Mouse (Mus musculus): ENCODE data around the gene Gm3404. TPM values are rescaled to one million over a fixed set of nuclear protein-coding genes. Genes with fewer than 3 reads are reported as not detected.
"Not testable (repeated sequence)": the region's sequence is repeated elsewhere in the genome, so short reads cannot be mapped to it uniquely, and the experiment has no call there.

Gene Gm3404
- not detected in 2 replicates for polyA plus RNA-seq (2014; fragmentation: Nextera tagmentation; extraction: Ambion mirVana)

DNA sequence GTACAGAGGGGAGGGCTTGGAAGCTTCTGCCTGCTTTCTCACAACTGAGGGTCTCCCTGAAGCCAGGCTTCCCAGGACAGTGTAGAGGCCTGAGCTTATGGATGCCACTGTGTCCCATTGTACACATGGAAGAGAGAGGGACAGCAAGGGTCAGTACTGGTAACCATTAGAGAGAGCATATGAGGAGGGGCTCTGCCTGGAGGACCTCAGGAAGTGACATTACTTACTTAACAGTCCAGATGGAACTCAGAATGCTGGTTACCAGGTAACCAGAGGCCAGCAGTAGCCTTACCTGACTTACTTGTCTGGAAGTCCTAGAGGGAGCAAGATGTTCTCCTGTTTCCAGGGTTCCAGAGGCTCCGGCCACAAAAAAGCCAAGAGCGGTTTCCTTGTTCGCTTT lies at the start of gene Gm3404:
Gene Gm3404 (plus strand): TSS at position 301 of the 400 bp plus-strand sequence.
- H3K9ac ChIP-seq (ENCODE audit: low read length); H3K4me2 ChIP-seq (ENCODE audit: low read length); DNase-seq (ENCODE audit: low spot score); H3K4me1 ChIP-seq (ENCODE audit: control insufficient read depth, insufficient read depth, low read length); ATAC-seq; H3K9me3 ChIP-seq (replicated peaks; ENCODE audit: control insufficient read depth, low read length); H3K27me3 ChIP-seq (replicated peaks; ENCODE audit: control insufficient read depth, insufficient read depth, low read length); H3K4me3 ChIP-seq (ENCODE audit: low read depth, low read length); H3K36me3 ChIP-seq (ENCODE audit: control insufficient read depth, insufficient read depth, low read length); H3K27ac ChIP-seq (ENCODE audit: low read depth, low read length): not testable (repeated sequence)
- no CpG with 5 or more reads among the region's 3 CpGs for WGBS

DNA sequence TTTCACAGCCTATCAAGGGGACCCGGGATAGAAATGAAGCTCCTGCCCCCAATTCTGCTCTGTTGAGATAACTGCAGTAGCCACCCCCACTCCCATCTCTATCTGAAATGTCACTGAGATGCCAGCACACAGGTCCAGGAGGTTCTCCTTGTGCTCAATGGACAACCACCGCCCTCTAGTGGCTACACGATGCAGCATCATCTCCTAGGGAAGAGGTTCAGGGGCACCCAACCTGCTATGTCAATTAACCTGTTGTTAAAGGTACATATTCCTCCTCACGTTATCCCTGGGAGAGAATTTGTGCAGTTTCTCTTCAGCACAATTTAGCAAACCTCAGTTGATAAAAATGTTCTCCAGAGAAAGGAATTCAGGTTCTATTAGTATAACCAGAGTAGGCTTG lies 46.0 kb upstream of the Gm3404 start:
- not testable (repeated sequence) for ATAC-seq; DNase-seq (ENCODE audit: low spot score)
- WGBS = 14% methylated on average over 4 of the region's 4 CpGs

DNA sequence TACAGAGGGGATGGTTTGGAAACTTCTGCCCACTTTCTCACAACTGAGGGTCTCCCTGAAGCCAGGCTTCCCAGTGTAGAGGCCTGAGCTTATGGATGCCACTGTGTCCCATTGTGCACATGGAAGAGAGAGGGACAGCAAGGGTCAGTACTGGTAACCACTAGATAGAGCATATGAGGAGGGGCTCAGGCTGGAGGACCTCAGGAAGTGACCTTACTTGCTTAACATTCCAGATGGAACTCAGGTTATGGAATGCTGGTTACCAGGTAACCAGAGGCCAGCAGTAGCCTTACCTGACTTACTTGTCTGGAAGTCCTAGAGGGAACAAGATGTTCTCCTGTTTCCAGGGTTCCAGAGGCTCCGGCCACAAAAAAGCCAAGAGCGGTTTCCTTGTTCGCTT lies 43.9 kb upstream of the Gm3404 start, which contains the start of gene Gm6408:
Gene Gm6408 (plus strand): TSS at position 301 of the 400 bp plus-strand sequence.
- H3K4me3 ChIP-seq (ENCODE audit: low read depth, low read length); H3K4me1 ChIP-seq (ENCODE audit: control insufficient read depth, insufficient read depth, low read length); ATAC-seq; H3K9ac ChIP-seq (ENCODE audit: low read length); H3K36me3 ChIP-seq (ENCODE audit: control insufficient read depth, insufficient read depth, low read length); H3K9me3 ChIP-seq (replicated peaks; ENCODE audit: control insufficient read depth, low read length); H3K27ac ChIP-seq (ENCODE audit: low read depth, low read length); H3K4me2 ChIP-seq (ENCODE audit: low read length); DNase-seq (ENCODE audit: low spot score); H3K27me3 ChIP-seq (replicated peaks; ENCODE audit: control insufficient read depth, insufficient read depth, low read length): not testable (repeated sequence)
- WGBS = no CpG with 5 or more reads among the region's 3 CpGs

More for the DNA sequence above, 46.0 kb upstream of the Gm3404 start:
- not testable (repeated sequence) for H3K9ac ChIP-seq (ENCODE audit: low read length); H3K4me3 ChIP-seq (ENCODE audit: low read depth, low read length); H3K4me1 ChIP-seq (ENCODE audit: control insufficient read depth, insufficient read depth, low read length); H3K27me3 ChIP-seq (replicated peaks; ENCODE audit: control insufficient read depth, insufficient read depth, low read length); H3K27ac ChIP-seq (ENCODE audit: low read depth, low read length); H3K9me3 ChIP-seq (replicated peaks; ENCODE audit: control insufficient read depth, low read length); H3K4me2 ChIP-seq (ENCODE audit: low read length); H3K36me3 ChIP-seq (ENCODE audit: control insufficient read depth, insufficient read depth, low read length)

DNA sequence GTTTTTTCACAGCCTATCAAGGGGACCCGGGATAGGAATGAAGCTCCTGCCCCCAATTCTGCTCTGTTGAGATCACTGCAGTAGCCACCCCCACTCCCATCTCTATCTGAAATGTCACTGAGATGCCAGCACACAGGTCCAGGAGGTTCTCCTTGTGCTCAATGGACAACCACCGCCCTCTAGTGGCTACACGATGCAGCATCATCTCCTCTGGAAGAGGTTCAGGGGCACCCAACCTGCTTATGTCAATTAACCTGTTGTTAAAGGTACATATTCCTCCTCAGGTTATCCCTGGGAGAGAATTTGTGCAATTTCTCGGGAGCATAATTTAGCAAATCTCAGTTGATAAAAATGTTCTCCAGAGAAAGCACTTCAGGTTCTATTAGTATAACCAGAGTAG lies 36.6 kb upstream of the Gm3404 start:
- H3K27me3 ChIP-seq (replicated peaks; ENCODE audit: control insufficient read depth, insufficient read depth, low read length); H3K4me3 ChIP-seq (ENCODE audit: low read depth, low read length); ATAC-seq; H3K4me2 ChIP-seq (ENCODE audit: low read length); H3K9ac ChIP-seq (ENCODE audit: low read length); H3K4me1 ChIP-seq (ENCODE audit: control insufficient read depth, insufficient read depth, low read length); H3K36me3 ChIP-seq (ENCODE audit: control insufficient read depth, insufficient read depth, low read length); DNase-seq (ENCODE audit: low spot score); H3K9me3 ChIP-seq (replicated peaks; ENCODE audit: control insufficient read depth, low read length); H3K27ac ChIP-seq (ENCODE audit: low read depth, low read length): not testable (repeated sequence)
- WGBS = 16% methylated on average over 3 of the region's 4 CpGs

DNA sequence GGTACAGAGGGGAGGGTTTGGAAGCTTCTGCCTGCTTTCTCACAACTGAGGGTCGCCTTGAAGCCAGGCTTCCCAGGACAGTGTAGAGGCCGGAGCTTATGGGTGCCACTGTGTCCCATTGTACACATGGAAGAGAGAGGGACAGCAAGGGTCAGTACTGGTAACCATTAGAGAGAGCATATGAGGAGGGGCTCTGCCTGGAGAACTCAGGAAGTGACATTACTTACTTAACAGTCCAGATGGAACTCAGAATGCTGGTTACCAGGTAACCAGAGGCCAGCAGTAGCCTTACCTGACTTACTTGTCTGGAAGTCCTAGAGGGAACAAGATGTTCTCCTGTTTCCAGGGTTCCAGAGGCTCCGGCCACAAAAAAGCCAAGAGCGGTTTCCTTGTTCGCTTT lies 34.5 kb upstream of the Gm3404 start, which contains the start of gene Gm6370:
Gene Gm6370 (plus strand): TSS at position 301 of the 400 bp plus-strand sequence.
- no CpG with 5 or more reads among the region's 5 CpGs for WGBS
- H3K27me3 ChIP-seq (replicated peaks; ENCODE audit: control insufficient read depth, insufficient read depth, low read length); H3K9ac ChIP-seq (ENCODE audit: low read length); DNase-seq (ENCODE audit: low spot score); ATAC-seq; H3K4me1 ChIP-seq (ENCODE audit: control insufficient read depth, insufficient read depth, low read length); H3K9me3 ChIP-seq (replicated peaks; ENCODE audit: control insufficient read depth, low read length); H3K4me2 ChIP-seq (ENCODE audit: low read length); H3K36me3 ChIP-seq (ENCODE audit: control insufficient read depth, insufficient read depth, low read length); H3K4me3 ChIP-seq (ENCODE audit: low read depth, low read length); H3K27ac ChIP-seq (ENCODE audit: low read depth, low read length): not testable (repeated sequence)

DNA sequence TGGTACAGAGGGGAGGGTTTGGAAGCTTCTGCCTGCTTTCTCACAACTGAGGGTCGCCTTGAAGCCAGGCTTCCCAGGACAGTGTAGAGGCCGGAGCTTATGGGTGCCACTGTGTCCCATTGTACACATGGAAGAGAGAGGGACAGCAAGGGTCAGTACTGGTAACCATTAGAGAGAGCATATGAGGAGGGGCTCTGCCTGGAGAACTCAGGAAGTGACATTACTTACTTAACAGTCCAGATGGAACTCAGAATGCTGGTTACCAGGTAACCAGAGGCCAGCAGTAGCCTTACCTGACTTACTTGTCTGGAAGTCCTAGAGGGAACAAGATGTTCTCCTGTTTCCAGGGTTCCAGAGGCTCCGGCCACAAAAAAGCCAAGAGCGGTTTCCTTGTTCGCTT lies 23.5 kb upstream of the Gm3404 start, which contains the start of gene 4930449I24Rik:
Gene 4930449I24Rik (plus strand): TSS at position 301 of the 400 bp plus-strand sequence.
- ATAC-seq; H3K4me3 ChIP-seq (ENCODE audit: low read depth, low read length); H3K4me2 ChIP-seq (ENCODE audit: low read length); H3K9ac ChIP-seq (ENCODE audit: low read length); DNase-seq (ENCODE audit: low spot score); H3K4me1 ChIP-seq (ENCODE audit: control insufficient read depth, insufficient read depth, low read length); H3K9me3 ChIP-seq (replicated peaks; ENCODE audit: control insufficient read depth, low read length); H3K36me3 ChIP-seq (ENCODE audit: control insufficient read depth, insufficient read depth, low read length); H3K27me3 ChIP-seq (replicated peaks; ENCODE audit: control insufficient read depth, insufficient read depth, low read length); H3K27ac ChIP-seq (ENCODE audit: low read depth, low read length): not testable (repeated sequence)
- no CpG with 5 or more reads among the region's 5 CpGs for WGBS

DNA sequence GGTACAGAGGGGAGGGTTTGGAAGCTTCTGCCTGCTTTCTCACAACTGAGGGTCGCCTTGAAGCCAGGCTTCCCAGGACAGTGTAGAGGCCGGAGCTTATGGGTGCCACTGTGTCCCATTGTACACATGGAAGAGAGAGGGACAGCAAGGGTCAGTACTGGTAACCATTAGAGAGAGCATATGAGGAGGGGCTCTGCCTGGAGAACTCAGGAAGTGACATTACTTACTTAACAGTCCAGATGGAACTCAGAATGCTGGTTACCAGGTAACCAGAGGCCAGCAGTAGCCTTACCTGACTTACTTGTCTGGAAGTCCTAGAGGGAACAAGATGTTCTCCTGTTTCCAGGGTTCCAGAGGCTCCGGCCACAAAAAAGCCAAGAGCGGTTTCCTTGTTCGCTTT lies 11.8 kb upstream of the Gm3404 start, which contains the start of gene Gm3402:
Gene Gm3402 (plus strand): TSS at position 301 of the 400 bp plus-strand sequence.
- H3K4me2 ChIP-seq (ENCODE audit: low read length); DNase-seq (ENCODE audit: low spot score); H3K4me1 ChIP-seq (ENCODE audit: control insufficient read depth, insufficient read depth, low read length); H3K27me3 ChIP-seq (replicated peaks; ENCODE audit: control insufficient read depth, insufficient read depth, low read length); H3K27ac ChIP-seq (ENCODE audit: low read depth, low read length); H3K4me3 ChIP-seq (ENCODE audit: low read depth, low read length); ATAC-seq; H3K36me3 ChIP-seq (ENCODE audit: control insufficient read depth, insufficient read depth, low read length); H3K9ac ChIP-seq (ENCODE audit: low read length); H3K9me3 ChIP-seq (replicated peaks; ENCODE audit: control insufficient read depth, low read length): not testable (repeated sequence)
- WGBS = no CpG with 5 or more reads among the region's 5 CpGs

DNA sequence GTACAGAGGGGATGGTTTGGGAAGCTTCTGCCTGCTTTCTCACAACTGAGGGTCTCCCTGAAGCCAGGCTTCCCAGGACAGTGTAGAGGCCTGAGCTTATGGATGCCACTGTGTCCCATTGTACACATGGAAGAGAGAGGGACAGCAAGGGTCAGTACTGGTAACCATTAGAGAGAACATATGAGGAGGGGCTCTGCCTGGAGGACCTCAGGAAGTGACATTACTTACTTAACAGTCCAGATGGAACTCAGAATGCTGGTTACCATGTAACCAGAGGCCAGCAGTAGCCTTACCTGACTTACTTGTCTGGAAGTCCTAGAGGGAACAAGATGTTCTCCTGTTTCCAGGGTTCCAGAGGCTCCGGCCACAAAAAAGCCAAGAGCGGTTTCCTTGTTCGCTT lies 11.7 kb downstream of the Gm3404 start, which contains the start of gene Gm3409:
Gene Gm3409 (plus strand): TSS at position 301 of the 400 bp plus-strand sequence.
- H3K9me3 ChIP-seq (replicated peaks; ENCODE audit: control insufficient read depth, low read length); H3K36me3 ChIP-seq (ENCODE audit: control insufficient read depth, insufficient read depth, low read length); H3K4me1 ChIP-seq (ENCODE audit: control insufficient read depth, insufficient read depth, low read length); H3K9ac ChIP-seq (ENCODE audit: low read length); DNase-seq (ENCODE audit: low spot score); H3K4me2 ChIP-seq (ENCODE audit: low read length); H3K4me3 ChIP-seq (ENCODE audit: low read depth, low read length); ATAC-seq; H3K27me3 ChIP-seq (replicated peaks; ENCODE audit: control insufficient read depth, insufficient read depth, low read length); H3K27ac ChIP-seq (ENCODE audit: low read depth, low read length): not testable (repeated sequence)
- 89% methylated on average over 2 of the region's 3 CpGs for WGBS

DNA sequence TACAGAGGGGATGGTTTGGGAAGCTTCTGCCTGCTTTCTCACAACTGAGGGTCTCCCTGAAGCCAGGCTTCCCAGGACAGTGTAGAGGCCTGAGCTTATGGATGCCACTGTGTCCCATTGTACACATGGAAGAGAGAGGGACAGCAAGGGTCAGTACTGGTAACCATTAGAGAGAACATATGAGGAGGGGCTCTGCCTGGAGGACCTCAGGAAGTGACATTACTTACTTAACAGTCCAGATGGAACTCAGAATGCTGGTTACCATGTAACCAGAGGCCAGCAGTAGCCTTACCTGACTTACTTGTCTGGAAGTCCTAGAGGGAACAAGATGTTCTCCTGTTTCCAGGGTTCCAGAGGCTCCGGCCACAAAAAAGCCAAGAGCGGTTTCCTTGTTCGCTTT lies 30.2 kb downstream of the Gm3404 start, which contains the start of gene Gm3415:
Gene Gm3415 (plus strand): TSS at position 301 of the 400 bp plus-strand sequence.
- WGBS = no CpG with 5 or more reads among the region's 3 CpGs
- not testable (repeated sequence) for H3K36me3 ChIP-seq (ENCODE audit: control insufficient read depth, insufficient read depth, low read length); H3K9ac ChIP-seq (ENCODE audit: low read length); H3K27ac ChIP-seq (ENCODE audit: low read depth, low read length); ATAC-seq; H3K27me3 ChIP-seq (replicated peaks; ENCODE audit: control insufficient read depth, insufficient read depth, low read length); H3K4me2 ChIP-seq (ENCODE audit: low read length); H3K9me3 ChIP-seq (replicated peaks; ENCODE audit: control insufficient read depth, low read length); H3K4me3 ChIP-seq (ENCODE audit: low read depth, low read length); DNase-seq (ENCODE audit: low spot score); H3K4me1 ChIP-seq (ENCODE audit: control insufficient read depth, insufficient read depth, low read length)

Measured in forebrain, embryonic 14.5 days (tissue).